Mouse (Mus musculus): ENCODE results near the gene Arg2.

The Arg2 gene

GRCm38 (mm10) chr12:79130299-79131177 is at the start of gene Arg2:
Arg2 (plus strand) TSS chr12:79130777.
- peak; percentile 49 for DNase-seq (ENCODE audit: low spot score)

GRCm38 (mm10) chr12:79089182-79089812 is 41.3 kb upstream of the Arg2 start, which contains the start of gene Pigh:
Pigh (minus strand) TSS chr12:79089651.
- peak; percentile 81 for DNase-seq (ENCODE audit: low spot score)

GRCm38 (mm10) chr12:79092569-79092968 is 38.0 kb upstream of the Arg2 start:
- DNase-seq (ENCODE audit: low spot score): peak; percentile 50

- DNase-seq (ENCODE audit: low spot score): peak; percentile 18
Measured at GRCm38 (mm10) chr12:79097106-79097752, 33.3 kb upstream of the Arg2 start.

- DNase-seq (ENCODE audit: low spot score): no peak
Measured at GRCm38 (mm10) chr12:79103773-79104172, 26.8 kb upstream of the Arg2 start.

- DNase-seq (ENCODE audit: low spot score): no peak
Measured at GRCm38 (mm10) chr12:79104544-79104943, 26.0 kb upstream of the Arg2 start.

GRCm38 (mm10) chr12:79105312-79105711 is 25.3 kb upstream of the Arg2 start:
- no peak for DNase-seq (ENCODE audit: low spot score)

- DNase-seq (ENCODE audit: low spot score): no peak
Measured at GRCm38 (mm10) chr12:79118991-79119390, 11.6 kb upstream of the Arg2 start.

- no peak for DNase-seq (ENCODE audit: low spot score)
Measured at GRCm38 (mm10) chr12:79122820-79123219, 7.8 kb upstream of the Arg2 start.

GRCm38 (mm10) chr12:79131178-79131675 is 650 bp downstream of the Arg2 start:
- no peak for DNase-seq (ENCODE audit: low spot score)

GRCm38 (mm10) chr12:79131706-79132460 is 1.3 kb downstream of the Arg2 start:
- no peak for DNase-seq (ENCODE audit: low spot score)

GRCm38 (mm10) chr12:79134676-79135075 is 4.1 kb downstream of the Arg2 start:
- DNase-seq (ENCODE audit: low spot score): no peak

- no peak for DNase-seq (ENCODE audit: low spot score)
Measured at GRCm38 (mm10) chr12:79135105-79135504, 4.5 kb downstream of the Arg2 start.

GRCm38 (mm10) chr12:79136949-79137348 is 6.4 kb downstream of the Arg2 start:
- no peak for DNase-seq (ENCODE audit: low spot score)

- DNase-seq (ENCODE audit: low spot score): no peak
Measured at GRCm38 (mm10) chr12:79138999-79139398, 8.4 kb downstream of the Arg2 start.

- DNase-seq (ENCODE audit: low spot score): no peak
Measured at GRCm38 (mm10) chr12:79139417-79139816, 8.8 kb downstream of the Arg2 start.

GRCm38 (mm10) chr12:79140811-79141210 is 10.2 kb downstream of the Arg2 start:
- DNase-seq (ENCODE audit: low spot score): no peak

GRCm38 (mm10) chr12:79141384-79141783 is 10.8 kb downstream of the Arg2 start:
- DNase-seq (ENCODE audit: low spot score): no peak

- no peak for DNase-seq (ENCODE audit: low spot score)
Measured at GRCm38 (mm10) chr12:79149653-79150052, 19.1 kb downstream of the Arg2 start.

- DNase-seq (ENCODE audit: low spot score): no peak
Measured at GRCm38 (mm10) chr12:79162876-79163275, 32.3 kb downstream of the Arg2 start.

GRCm38 (mm10) chr12:79169173-79169572 is 38.6 kb downstream of the Arg2 start:
- no peak for DNase-seq (ENCODE audit: low spot score)

- no peak for DNase-seq (ENCODE audit: low spot score)
Measured at GRCm38 (mm10) chr12:79170421-79170820, 39.8 kb downstream of the Arg2 start.

All from c-Kit-positive CD71-positive TER-119-positive erythroid progenitor cells, embryonic 14.5 days (primary cell).